Mouse (Mus musculus): ENCODE measurements around the gene Tcfl5. TPM values are rescaled to one million over a fixed set of nuclear protein-coding genes. Genes with fewer than 3 reads are reported as not detected.

Gene Tcfl5
- 0.16 and 0.19 TPM in 2 replicates for polyA plus RNA-seq (2016; fragmentation: Nextera tagmentation; extraction: Ambion mirVana)

- 9% methylated on average over 46 of the region's 56 CpGs for WGBS
- Histone ChIP-seq H3K27me3 (ENCODE audit: low read depth, poor library complexity, severe bottlenecking) (peaks cover 55% of the 10 kb centered on the region), H3K4me3 (peak within 1 kb of the TSS; percentile 46), H3K9me3 (replicated peaks) (peaks cover 12% of the 10 kb centered on the region), H3K27ac (0 out of 2 replicates have a peak within 1 kb of the TSS, but pooled peaks have one; percentile 6), H3K36me3 (peaks cover 5% of the 10 kb centered on the region; the same call in 1 of the 2 replicates), H3K4me1 (peaks cover 7% of the 10 kb centered on the region; the same call in 1 of the 2 replicates)
- no peak for DNase-seq (ENCODE audit: low spot score)
These were observed at the start of gene Tcfl5 for GRCm38 (mm10) chr2:180642555-180643260. Gene Tcfl5, minus strand, starts transcription at chr2:180642708.

GRCm38 (mm10) chr2:180689841-180690240 is 47.3 kb upstream of the Tcfl5 start:
- Histone ChIP-seq H3K27me3 (ENCODE audit: low read depth, poor library complexity, severe bottlenecking) (no peaks in the 10 kb centered on the region), H3K27ac (no peak overlapping the region), H3K4me1 (no peaks in the 10 kb centered on the region), H3K4me3 (no peak overlapping the region), H3K36me3 (peaks cover 70% of the 10 kb centered on the region), H3K9me3 (replicated peaks) (no peaks in the 10 kb centered on the region)
- WGBS = 92% methylated on average over 5 of the region's 5 CpGs
- DNase-seq (ENCODE audit: low spot score) = no peak

GRCm38 (mm10) chr2:180684031-180684430 is 41.5 kb upstream of the Tcfl5 start:
- H3K36me3 ChIP-seq = peaks cover 97% of the 10 kb centered on the region
- no peak overlapping the region for H3K27ac ChIP-seq
- no peaks in the 10 kb centered on the region for H3K9me3 ChIP-seq (replicated peaks)
- H3K4me3 ChIP-seq = no peak overlapping the region
- no peaks in the 10 kb centered on the region for H3K4me1 ChIP-seq
- no peak for DNase-seq (ENCODE audit: low spot score)
- 96% methylated on average over 4 of the region's 4 CpGs for WGBS
- H3K27me3 ChIP-seq (ENCODE audit: low read depth, poor library complexity, severe bottlenecking) = no peaks in the 10 kb centered on the region

- DNase-seq (ENCODE audit: low spot score) = no peak
- 95% methylated on average over 2 of the region's 2 CpGs for WGBS
- Histone ChIP-seq H3K9me3 (replicated peaks) (no peaks in the 10 kb centered on the region), H3K4me1 (no peaks in the 10 kb centered on the region), H3K36me3 (peaks cover 94% of the 10 kb centered on the region), H3K4me3 (no peak overlapping the region), H3K27me3 (ENCODE audit: low read depth, poor library complexity, severe bottlenecking) (no peaks in the 10 kb centered on the region), H3K27ac (no peak overlapping the region)
These were observed 41.0 kb upstream of the Tcfl5 start for GRCm38 (mm10) chr2:180683524-180683923.

GRCm38 (mm10) chr2:180681225-180681624 is 38.7 kb upstream of the Tcfl5 start:
- H3K36me3 ChIP-seq = peaks cover 71% of the 10 kb centered on the region
- H3K27me3 ChIP-seq (ENCODE audit: low read depth, poor library complexity, severe bottlenecking) = no peaks in the 10 kb centered on the region
- no peaks in the 10 kb centered on the region for H3K9me3 ChIP-seq (replicated peaks)
- no peaks in the 10 kb centered on the region for H3K4me1 ChIP-seq
- no peak overlapping the region for H3K27ac ChIP-seq
- DNase-seq (ENCODE audit: low spot score) = no peak
- H3K4me3 ChIP-seq = no peak overlapping the region
- WGBS = 75% methylated on average over 2 of the region's 2 CpGs

GRCm38 (mm10) chr2:180678609-180679140 is 36.2 kb upstream of the Tcfl5 start:
- H3K27ac ChIP-seq = no peak overlapping the region
- H3K4me1 ChIP-seq = no peaks in the 10 kb centered on the region
- H3K4me3 ChIP-seq = no peak overlapping the region
- H3K27me3 ChIP-seq (ENCODE audit: low read depth, poor library complexity, severe bottlenecking) = no peaks in the 10 kb centered on the region
- peak; percentile 53 for DNase-seq (ENCODE audit: low spot score)
- H3K36me3 ChIP-seq = peaks cover 62% of the 10 kb centered on the region
- WGBS = 27% methylated on average over 4 of the region's 4 CpGs
- H3K9me3 ChIP-seq (replicated peaks) = no peaks in the 10 kb centered on the region

- Histone ChIP-seq H3K27me3 (ENCODE audit: low read depth, poor library complexity, severe bottlenecking) (no peaks in the 10 kb centered on the region), H3K27ac (no peak overlapping the region), H3K4me1 (no peaks in the 10 kb centered on the region), H3K4me3 (no peak overlapping the region), H3K9me3 (replicated peaks) (no peaks in the 10 kb centered on the region), H3K36me3 (peaks cover 62% of the 10 kb centered on the region)
- no peak for DNase-seq (ENCODE audit: low spot score)
- WGBS = 86% methylated on average over 2 of the region's 2 CpGs
These were observed 34.2 kb upstream of the Tcfl5 start for GRCm38 (mm10) chr2:180676706-180677105.

- WGBS = 91% methylated on average over 4 of the region's 4 CpGs
- no peak overlapping the region for H3K4me3 ChIP-seq
- no peak for DNase-seq (ENCODE audit: low spot score)
- no peaks in the 10 kb centered on the region for H3K9me3 ChIP-seq (replicated peaks)
- H3K27ac ChIP-seq = no peak overlapping the region
- H3K27me3 ChIP-seq (ENCODE audit: low read depth, poor library complexity, severe bottlenecking) = peaks cover 7% of the 10 kb centered on the region; the same call in 1 of the 2 replicates
- peaks cover 16% of the 10 kb centered on the region for H3K4me1 ChIP-seq
- peaks cover 57% of the 10 kb centered on the region for H3K36me3 ChIP-seq
These were observed 19.5 kb upstream of the Tcfl5 start for GRCm38 (mm10) chr2:180662008-180662407.

- Histone ChIP-seq H3K27me3 (ENCODE audit: low read depth, poor library complexity, severe bottlenecking) (peaks cover 7% of the 10 kb centered on the region; the same call in 1 of the 2 replicates), H3K4me3 (no peak overlapping the region), H3K27ac (no peak overlapping the region), H3K36me3 (peaks cover 42% of the 10 kb centered on the region), H3K9me3 (replicated peaks) (no peaks in the 10 kb centered on the region), H3K4me1 (peaks cover 16% of the 10 kb centered on the region)
- 97% methylated on average over 5 of the region's 5 CpGs for WGBS
- DNase-seq (ENCODE audit: low spot score) = no peak
These were observed 18.0 kb upstream of the Tcfl5 start for GRCm38 (mm10) chr2:180660521-180660920.

- Histone ChIP-seq H3K36me3 (peaks cover 33% of the 10 kb centered on the region), H3K4me3 (peak overlapping the region; percentile 40), H3K27me3 (ENCODE audit: low read depth, poor library complexity, severe bottlenecking) (peaks cover 7% of the 10 kb centered on the region; the same call in 1 of the 2 replicates), H3K9me3 (replicated peaks) (no peaks in the 10 kb centered on the region), H3K4me1 (peaks cover 16% of the 10 kb centered on the region), H3K27ac (peak overlapping the region; percentile 61; the same call in 1 of the 2 replicates)
- peak; percentile 41 for DNase-seq (ENCODE audit: low spot score)
- WGBS = 34% methylated on average over 42 of the region's 42 CpGs
These were observed 17.0 kb upstream of the Tcfl5 start for GRCm38 (mm10) chr2:180659353-180660150.

GRCm38 (mm10) chr2:180658381-180658780 is 15.9 kb upstream of the Tcfl5 start:
- WGBS = 89% methylated on average over 5 of the region's 5 CpGs
- no peak for DNase-seq (ENCODE audit: low spot score)
- peaks cover 16% of the 10 kb centered on the region for H3K4me1 ChIP-seq

GRCm38 (mm10) chr2:180657394-180658013 is 15.0 kb upstream of the Tcfl5 start:
- DNase-seq (ENCODE audit: low spot score) = peak; percentile 66
- Histone ChIP-seq H3K9me3 (replicated peaks) (no peaks in the 10 kb centered on the region), H3K36me3 (peaks cover 26% of the 10 kb centered on the region), H3K4me1 (peaks cover 16% of the 10 kb centered on the region), H3K4me3 (no peak overlapping the region), H3K27ac (no peak overlapping the region), H3K27me3 (ENCODE audit: low read depth, poor library complexity, severe bottlenecking) (peaks cover 7% of the 10 kb centered on the region; the same call in 1 of the 2 replicates)
- 74% methylated on average over 4 of the region's 4 CpGs for WGBS

More at GRCm38 (mm10) chr2:180658381-180658780, 15.9 kb upstream of the Tcfl5 start:
- H3K27ac ChIP-seq = no peak overlapping the region
- H3K4me3 ChIP-seq = no peak overlapping the region
- H3K27me3 ChIP-seq (ENCODE audit: low read depth, poor library complexity, severe bottlenecking) = peaks cover 7% of the 10 kb centered on the region; the same call in 1 of the 2 replicates
- no peaks in the 10 kb centered on the region for H3K9me3 ChIP-seq (replicated peaks)
- H3K36me3 ChIP-seq = peaks cover 28% of the 10 kb centered on the region
